Mouse (Mus musculus) cerebellum, postnatal 14 days (tissue): ENCODE measurements around the gene Kcnip1.

ENCODE experiments used
- DNase-seq, 2 experiments: peaks; one replicate each; pipeline ENCODE4 v3.0.0; 2021; ENCODE audit warnings: mixed read lengths in 2 of 2

Gene Kcnip1

GRCm38 (mm10) chr11:33980146-33980545, 12.8 kb downstream of the Kcnip1 start:
- DNase-seq, result no peak

GRCm38 (mm10) chr11:33975121-33975520, 17.8 kb downstream of the Kcnip1 start:
- DNase-seq, result peak; percentile 30 to 42

GRCm38 (mm10) chr11:33974341-33975040, 18.5 kb downstream of the Kcnip1 start:
- DNase-seq, result peak; percentile 71 to 77

- no peak for DNase-seq
Measured at GRCm38 (mm10) chr11:33972114-33972513, 20.8 kb downstream of the Kcnip1 start.

- DNase-seq, result no peak
Measured at GRCm38 (mm10) chr11:33969199-33969598, 23.8 kb downstream of the Kcnip1 start.

GRCm38 (mm10) chr11:33967708-33968107, 25.2 kb downstream of the Kcnip1 start:
- no peak for DNase-seq

GRCm38 (mm10) chr11:33965380-33965779, 27.6 kb downstream of the Kcnip1 start:
- DNase-seq, result no peak

- DNase-seq, result no peak
Measured at GRCm38 (mm10) chr11:33962688-33963407, 30.1 kb downstream of the Kcnip1 start, which contains the start of gene Kcnmb1. Kcnmb1 (plus strand) TSS chr11:33963013.

- no peak for DNase-seq
Measured at GRCm38 (mm10) chr11:33962178-33962577, 30.8 kb downstream of the Kcnip1 start.

GRCm38 (mm10) chr11:33958713-33959112, 34.2 kb downstream of the Kcnip1 start:
- DNase-seq, result peak; percentile 19 to 53

- DNase-seq, result peak; percentile 36 to 58
Measured at GRCm38 (mm10) chr11:33957595-33957994, 35.4 kb downstream of the Kcnip1 start.

GRCm38 (mm10) chr11:33956623-33957022, 36.3 kb downstream of the Kcnip1 start:
- DNase-seq, result no peak

- no peak for DNase-seq
Measured at GRCm38 (mm10) chr11:33955982-33956381, 37.0 kb downstream of the Kcnip1 start.

- no peak for DNase-seq
Measured at GRCm38 (mm10) chr11:33951684-33952625, 41.0 kb downstream of the Kcnip1 start.

- no peak for DNase-seq
Measured at GRCm38 (mm10) chr11:33951155-33951554, 41.8 kb downstream of the Kcnip1 start.

- no peak for DNase-seq
Measured at GRCm38 (mm10) chr11:33946501-33946900, 46.5 kb downstream of the Kcnip1 start.

GRCm38 (mm10) chr11:33944786-33945328, 48.1 kb downstream of the Kcnip1 start:
- no peak for DNase-seq

GRCm38 (mm10) chr11:33944067-33944785, 48.7 kb downstream of the Kcnip1 start:
- peak; percentile 23 to 58 for DNase-seq

GRCm38 (mm10) chr11:33943565-33943964, 49.4 kb downstream of the Kcnip1 start:
- no peak for DNase-seq

GRCm38 (mm10) chr11:33939456-33940113, 53.4 kb downstream of the Kcnip1 start:
- no peak for DNase-seq

- no peak for DNase-seq
Measured at GRCm38 (mm10) chr11:33938561-33939274, 54.2 kb downstream of the Kcnip1 start.
